Mouse (Mus musculus) forebrain, embryonic 16.5 days (tissue): ENCODE results near the gene Siae. TPM values are rescaled to one million over a fixed set of nuclear protein-coding genes. Genes with fewer than 3 reads are reported as not detected.

Experiments
- ATAC-seq: fragments of 200-750 bp; cut with Nextera tagmentation; 2 replicates; pipeline ENCODE4 v1.8.0; 2017; ENCODE audit warnings: mild to moderate bottlenecking, moderate library complexity
- H3K27ac ChIP-seq: fragments of 300-500 bp; sonication (generic); 2 replicates; pipeline ENCODE4 v1.5.1; 2014; ENCODE audit warnings: low read length, control low read depth
- H3K27me3 ChIP-seq: fragments of 300-500 bp; sonication (generic); replicated peaks from 2 replicates; pipeline ENCODE4 v1.6.1; 2014; ENCODE audit warnings: low read length; ENCODE audit not compliant: control insufficient read depth, insufficient read depth
- H3K36me3 ChIP-seq: fragments of 300-500 bp; sonication (generic); 2 replicates; pipeline ENCODE4 v1.6.1; 2014; ENCODE audit not compliant: control insufficient read depth, insufficient read depth
- H3K4me1 ChIP-seq: fragments of 300-500 bp; sonication (generic); replicated peaks from 2 replicates; pipeline ENCODE4 v1.6.1; 2014; ENCODE audit warnings: low read length; ENCODE audit not compliant: control insufficient read depth, insufficient read depth
- H3K4me2 ChIP-seq: fragments of 300-500 bp; sonication (generic); 2 replicates; pipeline ENCODE4 v1.6.1; 2014; ENCODE audit warnings: mild to moderate bottlenecking, low read length, control low read depth
- H3K4me3 ChIP-seq: fragments of 300-500 bp; sonication (generic); replicated peaks from 2 replicates; pipeline ENCODE4 v1.5.1; 2014; ENCODE audit warnings: mild to moderate bottlenecking, low read length, control low read depth
- H3K9ac ChIP-seq: fragments of 300-500 bp; sonication (generic); replicated peaks from 2 replicates; pipeline ENCODE4 v1.6.1; 2014; ENCODE audit warnings: low read depth, low read length, control low read depth
- H3K9me3 ChIP-seq: fragments of 300-500 bp; sonication (generic); 2 replicates; pipeline ENCODE4 v1.6.1; 2016; ENCODE audit warnings: low read length; ENCODE audit not compliant: control insufficient read depth
- WGBS: fragments of 180-500 bp; shearing (Covaris S2); extraction: QIAGEN DNeasy Blood & Tissue Kit; methylation state at CpG from one replicate; pipeline ENCODE4 v1.1.7; 2014; 5-methylcytosine and 5-hydroxymethylcytosine counted together
- polyA plus RNA-seq: library from polyadenylated mRNA; unstranded; fragments of >200 nt; fragmentation: Nextera tagmentation; extraction: Ambion mirVana; gene quantifications from 2 replicates; pipeline ENCODE4 v1.2.1, GENCODE M21; 2015

The Siae gene
- polyA plus RNA-seq, 1 experiment from 2014 or later = 9.2 TPM

- Histone ChIP-seq H3K4me3 (no peak overlapping the region), H3K27ac (no peak overlapping the region), H3K4me1 (peaks cover 15% of the 10 kb centered on the region), H3K9me3 (no peaks in the 10 kb centered on the region), H3K4me2 (no peak overlapping the region), H3K36me3 (peaks cover 22% of the 10 kb centered on the region), H3K27me3 (no peaks in the 10 kb centered on the region), H3K9ac (no peak overlapping the region)
- 88% methylated on average over 5 of the region's 5 CpGs for WGBS
- no peak for ATAC-seq
Observed at GRCm38 (mm10) chr9:37653836-37654235, 98.3 kb downstream of the Siae start.

- peak overlapping the region; percentile 85 for H3K4me3 ChIP-seq
- H3K36me3 ChIP-seq = peaks cover 7% of the 10 kb centered on the region
- ATAC-seq = no peak
- no peaks in the 10 kb centered on the region for H3K27me3 ChIP-seq
- 68% methylated on average over 8 of the region's 8 CpGs for WGBS
- no peak overlapping the region for H3K27ac ChIP-seq
- no peaks in the 10 kb centered on the region for H3K9me3 ChIP-seq
- H3K9ac ChIP-seq = no peak overlapping the region; the same call in 1 of the 2 replicates
- H3K4me1 ChIP-seq = peaks cover 15% of the 10 kb centered on the region
- peak overlapping the region; percentile 90 for H3K4me2 ChIP-seq
Observed at GRCm38 (mm10) chr9:37655961-37656360, 100.5 kb downstream of the Siae start.

- H3K4me2 ChIP-seq = peak overlapping the region; percentile 90
- no peak overlapping the region for H3K27ac ChIP-seq
- peak overlapping the region; percentile 79 for H3K9ac ChIP-seq
- peak overlapping the region; percentile 85 for H3K4me3 ChIP-seq
- H3K27me3 ChIP-seq = no peaks in the 10 kb centered on the region
- H3K36me3 ChIP-seq = peaks cover 6% of the 10 kb centered on the region
- peak; percentile 24; the same call in 1 of the 2 replicates for ATAC-seq
- WGBS = 3% methylated on average over 10 of the region's 10 CpGs
- H3K4me1 ChIP-seq = peaks cover 15% of the 10 kb centered on the region
- no peaks in the 10 kb centered on the region for H3K9me3 ChIP-seq
Observed at GRCm38 (mm10) chr9:37656439-37656881, 101.0 kb downstream of the Siae start.

GRCm38 (mm10) chr9:37656931-37657481 is 101.5 kb downstream of the Siae start, which contains the start of gene Tbrg1:
Gene Tbrg1, minus strand, starts transcription at chr9:37657312.
- Histone ChIP-seq H3K4me1 (peaks cover 15% of the 10 kb centered on the region), H3K4me2 (peak within 1 kb of the TSS; percentile 90), H3K4me3 (peak within 1 kb of the TSS; percentile 85), H3K9ac (peak within 1 kb of the TSS; percentile 79), H3K36me3 (peaks cover 6% of the 10 kb centered on the region), H3K27ac (0 out of 2 replicates have a peak within 1 kb of the TSS, but pooled peaks have one; percentile 42), H3K27me3 (0 out of 2 replicates have a peak, but pooled peaks cover 2% of the 10 kb centered on the region), H3K9me3 (no peaks in the 10 kb centered on the region)
- peak; percentile 91 for ATAC-seq
- WGBS = under 1% methylated on average over 36 of the region's 36 CpGs

- Histone ChIP-seq H3K36me3 (no peaks in the 10 kb centered on the region), H3K9ac (no peak overlapping the region), H3K27ac (no peak overlapping the region), H3K4me2 (no peak overlapping the region), H3K9me3 (no peaks in the 10 kb centered on the region), H3K4me1 (peaks cover 15% of the 10 kb centered on the region), H3K4me3 (no peak overlapping the region), H3K27me3 (0 out of 2 replicates have a peak, but pooled peaks cover 2% of the 10 kb centered on the region)
- WGBS = 83% methylated on average over 6 of the region's 6 CpGs
- ATAC-seq = no peak
Observed at GRCm38 (mm10) chr9:37659413-37659812, 103.9 kb downstream of the Siae start.

- Histone ChIP-seq H3K4me2 (no peak overlapping the region), H3K4me1 (no peaks in the 10 kb centered on the region)
- 71% methylated on average over 1 of the region's 1 CpGs for WGBS
Observed at GRCm38 (mm10) chr9:37663210-37663609, 107.7 kb downstream of the Siae start.

GRCm38 (mm10) chr9:37664604-37665003 is 109.1 kb downstream of the Siae start:
- no peak overlapping the region for H3K9ac ChIP-seq
- WGBS = 73% methylated on average over 2 of the region's 2 CpGs
- H3K27ac ChIP-seq = no peak overlapping the region
- no peaks in the 10 kb centered on the region for H3K9me3 ChIP-seq
- H3K4me2 ChIP-seq = no peak overlapping the region
- no peaks in the 10 kb centered on the region for H3K4me1 ChIP-seq
- H3K4me3 ChIP-seq = no peak overlapping the region
- H3K27me3 ChIP-seq = 0 out of 2 replicates have a peak, but pooled peaks cover 2% of the 10 kb centered on the region
- no peak for ATAC-seq
- no peaks in the 10 kb centered on the region for H3K36me3 ChIP-seq

More at GRCm38 (mm10) chr9:37663210-37663609, 107.7 kb downstream of the Siae start:
- no peak overlapping the region for H3K27ac ChIP-seq
- no peaks in the 10 kb centered on the region for H3K9me3 ChIP-seq
- 0 out of 2 replicates have a peak, but pooled peaks cover 2% of the 10 kb centered on the region for H3K27me3 ChIP-seq
- H3K9ac ChIP-seq = no peak overlapping the region
- H3K36me3 ChIP-seq = no peaks in the 10 kb centered on the region
- no peak for ATAC-seq
- H3K4me3 ChIP-seq = no peak overlapping the region

GRCm38 (mm10) chr9:37666045-37666444 is 110.5 kb downstream of the Siae start:
- H3K9me3 ChIP-seq = no peaks in the 10 kb centered on the region
- H3K4me2 ChIP-seq = no peak overlapping the region
- 0 out of 2 replicates have a peak, but pooled peaks cover 2% of the 10 kb centered on the region for H3K27me3 ChIP-seq
- no peak overlapping the region for H3K9ac ChIP-seq
- no peaks in the 10 kb centered on the region for H3K4me1 ChIP-seq
- 87% methylated on average over 7 of the region's 7 CpGs for WGBS
- no peak overlapping the region for H3K4me3 ChIP-seq
- no peak overlapping the region for H3K27ac ChIP-seq
- ATAC-seq = no peak
- no peaks in the 10 kb centered on the region for H3K36me3 ChIP-seq

- Histone ChIP-seq H3K9ac (no peak within 1 kb of the TSS), H3K4me1 (no peaks in the 10 kb centered on the region), H3K4me2 (no peak within 1 kb of the TSS), H3K27ac (no peak within 1 kb of the TSS), H3K9me3 (no peaks in the 10 kb centered on the region), H3K27me3 (no peaks in the 10 kb centered on the region), H3K36me3 (no peaks in the 10 kb centered on the region), H3K4me3 (no peak within 1 kb of the TSS)
- ATAC-seq = no peak
- 56% methylated on average over 6 of the region's 6 CpGs for WGBS
Observed at GRCm38 (mm10) chr9:37669115-37669514, 113.6 kb downstream of the Siae start, which contains the start of gene Panx3. Gene Panx3, minus strand, starts transcription at chr9:37669235.
